Mouse (Mus musculus) liver, adult (tissue): ENCODE results near the gene Gzmm.

Experiments used
- GATA4 ChIP-seq: IDR thresholded peaks from 2 replicates; pipeline ENCODE4 v1.6.1; 2014; ENCODE audit warnings: mild to moderate bottlenecking, low read length; ENCODE audit not compliant: insufficient replicate concordance

The Gzmm gene

GRCm38 (mm10) chr10:79729357-79729965, 40.6 kb downstream of the Gzmm start:
- no peak for TF ChIP-seq GATA4

GRCm38 (mm10) chr10:79732500-79732899, 43.7 kb downstream of the Gzmm start:
- TF ChIP-seq GATA4 = no peak

GRCm38 (mm10) chr10:79733847-79734246, 45.0 kb downstream of the Gzmm start:
- TF ChIP-seq GATA4 = no peak

- no peak for TF ChIP-seq GATA4
Observed at GRCm38 (mm10) chr10:79735361-79735760, 46.5 kb downstream of the Gzmm start.

- no peak for TF ChIP-seq GATA4
Observed at GRCm38 (mm10) chr10:79736706-79737105, 47.9 kb downstream of the Gzmm start.

GRCm38 (mm10) chr10:79738259-79738658, 49.4 kb downstream of the Gzmm start:
- TF ChIP-seq GATA4 = no peak

- no peak for TF ChIP-seq GATA4
Observed at GRCm38 (mm10) chr10:79739234-79739633, 50.4 kb downstream of the Gzmm start.

- TF ChIP-seq GATA4 = no peak
Observed at GRCm38 (mm10) chr10:79740863-79741262, 52.0 kb downstream of the Gzmm start.

GRCm38 (mm10) chr10:79743161-79743560, 54.3 kb downstream of the Gzmm start:
- TF ChIP-seq GATA4 = no peak

GRCm38 (mm10) chr10:79743650-79744365, 55.0 kb downstream of the Gzmm start:
- no peak for TF ChIP-seq GATA4
